Mouse (Mus musculus): ENCODE data around the gene Tap2. TPM values are rescaled to one million over a fixed set of nuclear protein-coding genes. Genes with fewer than 3 reads are reported as not detected.
A peak's percentile ranks its signal among the peaks of the same experiment; 100 is the strongest.

Tap2 gene
- 0.44 and 1.4 TPM in 2 replicates for polyA plus RNA-seq (2014; fragmentation: Nextera tagmentation; extraction: Ambion mirVana)

- H3K4me2 ChIP-seq: peak within 1 kb of the TSS; percentile 97
- no peak for ATAC-seq (replicated peaks; ENCODE audit: insufficient number of reproducible peaks, low FRiP score, low TSS enrichment)
- H3K9me3 ChIP-seq (replicated peaks; ENCODE audit: control insufficient read depth, low read length): no peaks in the 10 kb centered on the region
- H3K27me3 ChIP-seq (ENCODE audit: control insufficient read depth, insufficient read depth, low read length): peaks cover 58% of the 10 kb centered on the region
- H3K36me3 ChIP-seq (ENCODE audit: control insufficient read depth, insufficient read depth, low read length): no peaks in the 10 kb centered on the region
- WGBS (ENCODE audit: insufficient replicate concordance): 58% methylated on average over 5 of the region's 5 CpGs
- peaks cover 11% of the 10 kb centered on the region; the same call in 1 of the 2 replicates for H3K4me1 ChIP-seq (ENCODE audit: control insufficient read depth, insufficient read depth, low read length)
- peak within 1 kb of the TSS; percentile 63; the same call in 1 of the 2 replicates for H3K9ac ChIP-seq (ENCODE audit: low read depth, low read length)
- H3K4me3 ChIP-seq (ENCODE audit: low read depth, low read length): peak within 1 kb of the TSS; percentile 81
- H3K27ac ChIP-seq (ENCODE audit: low read depth, low read length): no peak within 1 kb of the TSS
These were observed at the start of gene Tap2 for GRCm38 (mm10) chr17:34203444-34203843. TSS of gene Tap2 (plus strand) at chr17:34203527.

- ATAC-seq (replicated peaks; ENCODE audit: insufficient number of reproducible peaks, low FRiP score, low TSS enrichment): no peak
- H3K4me1 ChIP-seq (ENCODE audit: control insufficient read depth, insufficient read depth, low read length): no peaks in the 10 kb centered on the region
- H3K4me2 ChIP-seq: no peak overlapping the region
- WGBS (ENCODE audit: insufficient replicate concordance): 60% methylated on average over 5 of the region's 5 CpGs
- H3K27me3 ChIP-seq (ENCODE audit: control insufficient read depth, insufficient read depth, low read length): no peaks in the 10 kb centered on the region
- no peak overlapping the region for H3K9ac ChIP-seq (ENCODE audit: low read depth, low read length)
- no peaks in the 10 kb centered on the region for H3K36me3 ChIP-seq (ENCODE audit: control insufficient read depth, insufficient read depth, low read length)
- no peaks in the 10 kb centered on the region for H3K9me3 ChIP-seq (replicated peaks; ENCODE audit: control insufficient read depth, low read length)
- no peak overlapping the region for H3K27ac ChIP-seq (ENCODE audit: low read depth, low read length)
- H3K4me3 ChIP-seq (ENCODE audit: low read depth, low read length): no peak overlapping the region
These were observed 47.8 kb upstream of the Tap2 start for GRCm38 (mm10) chr17:34155534-34155933.

- H3K4me2 ChIP-seq: no peak overlapping the region
- H3K27me3 ChIP-seq (ENCODE audit: control insufficient read depth, insufficient read depth, low read length): no peaks in the 10 kb centered on the region
- no peak overlapping the region for H3K27ac ChIP-seq (ENCODE audit: low read depth, low read length)
- no peaks in the 10 kb centered on the region for H3K4me1 ChIP-seq (ENCODE audit: control insufficient read depth, insufficient read depth, low read length)
- H3K9ac ChIP-seq (ENCODE audit: low read depth, low read length): no peak overlapping the region
- no peak for ATAC-seq (replicated peaks; ENCODE audit: insufficient number of reproducible peaks, low FRiP score, low TSS enrichment)
- H3K9me3 ChIP-seq (replicated peaks; ENCODE audit: control insufficient read depth, low read length): 0 out of 2 replicates have a peak, but pooled peaks cover 3% of the 10 kb centered on the region
- WGBS (ENCODE audit: insufficient replicate concordance): 36% methylated on average over 9 of the region's 9 CpGs
- no peaks in the 10 kb centered on the region for H3K36me3 ChIP-seq (ENCODE audit: control insufficient read depth, insufficient read depth, low read length)
- H3K4me3 ChIP-seq (ENCODE audit: low read depth, low read length): no peak overlapping the region
These were observed 39.0 kb upstream of the Tap2 start for GRCm38 (mm10) chr17:34164202-34164895.

GRCm38 (mm10) chr17:34165033-34165730, 38.1 kb upstream of the Tap2 start:
- Histone ChIP-seq H3K4me1 (ENCODE audit: control insufficient read depth, insufficient read depth, low read length) (no peaks in the 10 kb centered on the region), H3K36me3 (ENCODE audit: control insufficient read depth, insufficient read depth, low read length) (no peaks in the 10 kb centered on the region), H3K27ac (ENCODE audit: low read depth, low read length) (no peak overlapping the region), H3K9me3 (replicated peaks; ENCODE audit: control insufficient read depth, low read length) (0 out of 2 replicates have a peak, but pooled peaks cover 3% of the 10 kb centered on the region), H3K27me3 (ENCODE audit: control insufficient read depth, insufficient read depth, low read length) (no peaks in the 10 kb centered on the region), H3K4me2 (no peak overlapping the region), H3K4me3 (ENCODE audit: low read depth, low read length) (no peak overlapping the region), H3K9ac (ENCODE audit: low read depth, low read length) (no peak overlapping the region)
- WGBS (ENCODE audit: insufficient replicate concordance): 64% methylated on average over 6 of the region's 6 CpGs
- ATAC-seq (replicated peaks; ENCODE audit: insufficient number of reproducible peaks, low FRiP score, low TSS enrichment): no peak

GRCm38 (mm10) chr17:34169279-34169678, 34.0 kb upstream of the Tap2 start:
- ATAC-seq (replicated peaks; ENCODE audit: insufficient number of reproducible peaks, low FRiP score, low TSS enrichment): no peak
- H3K27me3 ChIP-seq (ENCODE audit: control insufficient read depth, insufficient read depth, low read length): no peaks in the 10 kb centered on the region
- H3K27ac ChIP-seq (ENCODE audit: low read depth, low read length): no peak overlapping the region
- no peak overlapping the region for H3K9ac ChIP-seq (ENCODE audit: low read depth, low read length)
- no peaks in the 10 kb centered on the region for H3K4me1 ChIP-seq (ENCODE audit: control insufficient read depth, insufficient read depth, low read length)
- H3K4me3 ChIP-seq (ENCODE audit: low read depth, low read length): no peak overlapping the region
- H3K9me3 ChIP-seq (replicated peaks; ENCODE audit: control insufficient read depth, low read length): 0 out of 2 replicates have a peak, but pooled peaks cover 3% of the 10 kb centered on the region
- 4% methylated on average over 2 of the region's 2 CpGs for WGBS (ENCODE audit: insufficient replicate concordance)
- no peaks in the 10 kb centered on the region for H3K36me3 ChIP-seq (ENCODE audit: control insufficient read depth, insufficient read depth, low read length)
- no peak overlapping the region for H3K4me2 ChIP-seq

- no peak for ATAC-seq (replicated peaks; ENCODE audit: insufficient number of reproducible peaks, low FRiP score, low TSS enrichment)
- Histone ChIP-seq H3K27ac (ENCODE audit: low read depth, low read length) (no peak overlapping the region), H3K9ac (ENCODE audit: low read depth, low read length) (no peak overlapping the region), H3K4me1 (ENCODE audit: control insufficient read depth, insufficient read depth, low read length) (no peaks in the 10 kb centered on the region), H3K9me3 (replicated peaks; ENCODE audit: control insufficient read depth, low read length) (0 out of 2 replicates have a peak, but pooled peaks cover 1% of the 10 kb centered on the region), H3K27me3 (ENCODE audit: control insufficient read depth, insufficient read depth, low read length) (no peaks in the 10 kb centered on the region), H3K4me2 (no peak overlapping the region), H3K36me3 (ENCODE audit: control insufficient read depth, insufficient read depth, low read length) (no peaks in the 10 kb centered on the region), H3K4me3 (ENCODE audit: low read depth, low read length) (no peak overlapping the region)
- 27% methylated on average over 4 of the region's 4 CpGs for WGBS (ENCODE audit: insufficient replicate concordance)
These were observed 32.8 kb upstream of the Tap2 start for GRCm38 (mm10) chr17:34170487-34170876.

- Histone ChIP-seq H3K4me2 (no peak overlapping the region), H3K27me3 (ENCODE audit: control insufficient read depth, insufficient read depth, low read length) (no peaks in the 10 kb centered on the region), H3K27ac (ENCODE audit: low read depth, low read length) (no peak overlapping the region), H3K4me1 (ENCODE audit: control insufficient read depth, insufficient read depth, low read length) (no peaks in the 10 kb centered on the region), H3K9me3 (replicated peaks; ENCODE audit: control insufficient read depth, low read length) (no peaks in the 10 kb centered on the region), H3K9ac (ENCODE audit: low read depth, low read length) (no peak overlapping the region), H3K4me3 (ENCODE audit: low read depth, low read length) (no peak overlapping the region), H3K36me3 (ENCODE audit: control insufficient read depth, insufficient read depth, low read length) (no peaks in the 10 kb centered on the region)
- 37% methylated on average over 13 of the region's 13 CpGs for WGBS (ENCODE audit: insufficient replicate concordance)
- no peak for ATAC-seq (replicated peaks; ENCODE audit: insufficient number of reproducible peaks, low FRiP score, low TSS enrichment)
These were observed 32.3 kb upstream of the Tap2 start for GRCm38 (mm10) chr17:34170877-34171498.

- no peaks in the 10 kb centered on the region for H3K27me3 ChIP-seq (ENCODE audit: control insufficient read depth, insufficient read depth, low read length)
- H3K4me3 ChIP-seq (ENCODE audit: low read depth, low read length): no peak overlapping the region
- no peaks in the 10 kb centered on the region for H3K36me3 ChIP-seq (ENCODE audit: control insufficient read depth, insufficient read depth, low read length)
- no peak overlapping the region for H3K27ac ChIP-seq (ENCODE audit: low read depth, low read length)
- no peaks in the 10 kb centered on the region for H3K9me3 ChIP-seq (replicated peaks; ENCODE audit: control insufficient read depth, low read length)
- no peak overlapping the region for H3K9ac ChIP-seq (ENCODE audit: low read depth, low read length)
- H3K4me2 ChIP-seq: no peak overlapping the region
- 86% methylated on average over 5 of the region's 5 CpGs for WGBS (ENCODE audit: insufficient replicate concordance)
- ATAC-seq (replicated peaks; ENCODE audit: insufficient number of reproducible peaks, low FRiP score, low TSS enrichment): no peak
- H3K4me1 ChIP-seq (ENCODE audit: control insufficient read depth, insufficient read depth, low read length): no peaks in the 10 kb centered on the region
These were observed 30.8 kb upstream of the Tap2 start for GRCm38 (mm10) chr17:34172528-34172927.
